Mouse (Mus musculus): ENCODE results near the gene Cbx5.

DNA sequence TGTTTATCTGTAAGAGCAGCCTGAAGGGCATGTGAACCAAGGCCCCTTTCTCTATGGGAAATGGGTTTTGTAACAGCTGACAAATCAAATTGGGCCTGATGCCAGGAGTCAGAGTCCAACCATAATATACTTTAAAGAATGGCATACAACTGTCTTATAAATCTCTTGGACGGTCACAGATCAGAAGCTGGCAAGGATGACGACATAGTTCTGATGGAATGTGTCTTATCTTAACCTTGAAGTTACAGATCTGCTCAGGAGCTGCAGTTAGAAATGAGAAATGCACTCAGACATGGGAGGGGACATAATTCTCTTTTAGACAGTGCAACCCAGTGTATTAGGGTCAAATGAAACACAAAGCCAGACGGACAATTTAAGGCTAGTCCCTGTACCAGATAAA lies 18.8 kb downstream of the Cbx5 start:
- TF ChIP-seq CTCF (conservative IDR thresholded peaks at IDR 0.05; ENCODE audit: insufficient read depth, insufficient read length, low read depth, low read length) (no peak), POLR2A (IDR thresholded peaks at IDR 0.05; ENCODE audit: low read depth, low read length) (no peak)
